Mouse (Mus musculus) 416B (cell line): Measurements from ENCODE around the gene Armcx1.
"Not testable (repeated sequence)": the region's sequence is repeated elsewhere in the genome, so short reads cannot be mapped to it uniquely, and the experiment has no call there.

Experiments used
- DNase-seq: peaks from one replicate; pipeline ENCODE4 v3.0.0; 2011; ENCODE audit warnings: low read depth

Gene Armcx1

GRCm38 (mm10) chrX:134757293-134757995 lies 39.7 kb downstream of the Armcx1 start:
- no peak for DNase-seq

DNA sequence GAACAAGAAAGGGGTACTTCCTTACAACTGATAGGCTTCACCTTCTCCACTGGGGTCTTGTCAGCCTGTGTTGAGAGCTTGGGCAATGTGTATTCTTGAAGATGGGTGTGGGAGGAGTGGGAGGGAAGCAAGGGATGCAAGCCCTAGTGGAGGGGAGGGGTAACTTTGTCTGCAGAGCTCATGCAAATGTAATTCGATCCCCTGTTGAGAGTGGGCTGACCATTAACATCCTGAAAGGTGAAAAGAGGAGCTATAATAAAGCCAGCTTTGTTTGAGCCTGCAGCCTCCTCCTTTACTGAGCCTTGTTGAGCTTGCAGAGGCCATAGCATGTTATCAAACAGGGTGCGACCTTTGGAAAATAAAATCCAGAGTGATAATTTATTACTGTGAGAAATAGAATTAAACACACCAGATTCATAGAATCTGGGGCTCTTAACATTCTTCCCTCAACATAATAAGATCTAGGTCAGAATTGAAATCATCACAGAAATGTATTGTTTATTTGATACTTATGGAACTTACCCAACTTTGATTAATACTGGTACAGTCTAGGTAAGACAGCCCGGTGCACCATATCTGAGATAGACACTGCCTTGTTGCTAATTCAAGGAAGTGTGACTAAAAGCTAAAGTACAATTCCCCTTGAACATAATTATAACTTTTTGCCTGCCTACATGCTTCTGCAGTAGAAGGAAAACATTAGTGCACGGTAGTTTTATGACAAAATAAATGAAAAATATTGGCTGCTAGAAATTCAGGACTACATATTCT lies 45.9 kb downstream of the Armcx1 start:
- not testable (repeated sequence) for DNase-seq
